Mouse (Mus musculus) liver, embryonic 12.5 days (tissue): ENCODE data around the gene Car15. TPM values are rescaled to one million over a fixed set of nuclear protein-coding genes. Genes with fewer than 3 reads are reported as not detected.

Experiments used
- ATAC-seq: fragments of 200-750 bp; cut with Nextera tagmentation; 2 replicates; pipeline ENCODE4 v1.8.0; 2017; ENCODE audit warnings: moderate number of reproducible peaks, mild to moderate bottlenecking, moderate library complexity
- H3K27ac ChIP-seq: fragments of 300-500 bp; sonication (generic); 2 replicates; pipeline ENCODE4 v1.5.1; 2016; ENCODE audit warnings: mild to moderate bottlenecking
- H3K27me3 ChIP-seq: fragments of 300-500 bp; sonication (generic); replicated peaks from 2 replicates; pipeline ENCODE4 v1.6.1; 2016; ENCODE audit warnings: mild to moderate bottlenecking, moderate library complexity
- H3K36me3 ChIP-seq: fragments of 300-500 bp; sonication (generic); 2 replicates; pipeline ENCODE4 v1.6.1; 2016; ENCODE audit warnings: mild to moderate bottlenecking, moderate library complexity
- H3K4me1 ChIP-seq: fragments of 300-500 bp; sonication (generic); 2 replicates; pipeline ENCODE4 v1.6.1; 2016
- H3K4me2 ChIP-seq: fragments of 300-500 bp; sonication (generic); 2 replicates; pipeline ENCODE4 v1.6.1; 2016; ENCODE audit warnings: mild to moderate bottlenecking, moderate library complexity
- H3K4me3 ChIP-seq: fragments of 300-500 bp; sonication (generic); 2 replicates; pipeline ENCODE4 v1.5.1; 2016; ENCODE audit warnings: mild to moderate bottlenecking, moderate library complexity
- H3K9ac ChIP-seq: fragments of 300-500 bp; sonication (generic); 2 replicates; pipeline ENCODE4 v1.6.1; 2016; ENCODE audit warnings: mild to moderate bottlenecking, moderate library complexity
- H3K9me3 ChIP-seq: fragments of 300-500 bp; sonication (generic); replicated peaks from 2 replicates; pipeline ENCODE4 v1.6.1; 2016; ENCODE audit warnings: mild to moderate bottlenecking, moderate library complexity
- WGBS: fragments of 180-500 bp; shearing (Covaris S2); methylation state at CpG from one replicate; pipeline ENCODE4 v1.1.7; 2016; ENCODE audit not compliant: insufficient replicate concordance; 5-methylcytosine and 5-hydroxymethylcytosine counted together
- polyA plus RNA-seq: library from polyadenylated mRNA; unstranded; fragments of >200 nt; fragmentation: Nextera tagmentation; extraction: Ambion mirVana; gene quantifications from 2 replicates; pipeline ENCODE4 v1.2.1, GENCODE M21; 2016

Car15 gene
- polyA plus RNA-seq, 1 experiment from 2014 or later, result 0.58 TPM

DNA sequence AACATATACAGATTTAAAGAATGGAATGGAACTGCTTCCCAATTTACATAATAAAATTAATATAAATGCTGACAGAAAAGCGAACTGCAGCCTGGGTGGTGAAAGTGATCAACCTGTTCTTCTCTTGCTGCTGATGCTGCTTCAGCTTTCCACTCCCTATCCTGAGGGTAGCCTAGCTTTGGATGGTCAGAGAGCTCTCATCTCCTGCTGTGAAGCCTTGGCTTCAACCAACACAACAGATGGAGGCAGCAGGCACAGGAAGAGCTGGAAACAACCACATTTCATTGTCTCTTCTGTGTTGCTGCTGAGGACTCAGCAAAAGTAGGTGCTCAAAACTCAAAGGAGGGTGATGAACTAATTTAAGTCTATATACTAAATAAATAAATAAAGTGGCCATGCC is 13.7 kb upstream of the Car15 start:
- Histone ChIP-seq H3K9me3 (no peaks in the 10 kb centered on the region), H3K4me1 (no peaks in the 10 kb centered on the region), H3K4me3 (no peak overlapping the region), H3K9ac (no peak overlapping the region), H3K27me3 (no peaks in the 10 kb centered on the region), H3K27ac (no peak overlapping the region), H3K36me3 (peaks cover 92% of the 10 kb centered on the region), H3K4me2 (no peak overlapping the region)
- ATAC-seq, result no peak
- WGBS, result 84% methylated on average over 1 of the region's 1 CpGs

GRCm38 (mm10) chr16:17851331-17851730 is 13.2 kb upstream of the Car15 start:
- Histone ChIP-seq H3K9me3 (no peaks in the 10 kb centered on the region), H3K27me3 (no peaks in the 10 kb centered on the region), H3K4me3 (no peak overlapping the region), H3K4me2 (no peak overlapping the region), H3K4me1 (no peaks in the 10 kb centered on the region), H3K27ac (no peak overlapping the region), H3K36me3 (peaks cover 91% of the 10 kb centered on the region), H3K9ac (no peak overlapping the region)
- 87% methylated on average over 5 of the region's 5 CpGs for WGBS
- ATAC-seq, result no peak

- no peak for ATAC-seq
Measured at GRCm38 (mm10) chr16:17849486-17849885, 11.3 kb upstream of the Car15 start.

DNA sequence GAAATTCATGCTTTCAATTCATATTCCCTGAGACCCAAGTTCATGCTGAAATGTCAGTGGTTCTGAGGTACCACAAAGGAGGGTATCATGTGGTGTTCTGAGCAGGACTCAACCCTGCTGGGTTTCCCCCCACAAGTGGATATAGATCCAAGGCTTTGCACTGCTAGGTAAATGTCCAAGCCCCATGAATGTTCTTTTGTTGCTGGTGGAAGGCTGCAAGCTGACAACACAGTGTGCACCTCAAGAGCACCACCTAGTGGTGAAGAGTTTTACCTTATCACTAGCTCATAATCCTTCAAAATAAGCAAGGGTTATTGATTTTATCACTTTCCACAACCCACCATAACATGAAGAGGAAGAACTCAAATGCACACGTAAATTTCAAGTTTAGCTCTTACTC is 10.8 kb upstream of the Car15 start:
- Histone ChIP-seq H3K9ac (no peak overlapping the region), H3K4me3 (no peak overlapping the region), H3K4me1 (no peaks in the 10 kb centered on the region), H3K27me3 (no peaks in the 10 kb centered on the region), H3K27ac (no peak overlapping the region), H3K36me3 (peaks cover 93% of the 10 kb centered on the region), H3K4me2 (no peak overlapping the region), H3K9me3 (no peaks in the 10 kb centered on the region)
- WGBS, result 15% methylated on average over 1 of the region's 1 CpGs
- no peak for ATAC-seq

More at GRCm38 (mm10) chr16:17849486-17849885, 11.3 kb upstream of the Car15 start:
- Histone ChIP-seq H3K27me3 (no peaks in the 10 kb centered on the region), H3K36me3 (peaks cover 93% of the 10 kb centered on the region), H3K4me3 (no peak overlapping the region), H3K27ac (no peak overlapping the region), H3K9ac (no peak overlapping the region), H3K9me3 (no peaks in the 10 kb centered on the region), H3K4me1 (no peaks in the 10 kb centered on the region), H3K4me2 (no peak overlapping the region)
- WGBS, result 74% methylated on average over 6 of the region's 6 CpGs

GRCm38 (mm10) chr16:17848431-17848830 is 10.3 kb upstream of the Car15 start:
- 87% methylated on average over 6 of the region's 6 CpGs for WGBS
- H3K9me3 ChIP-seq, result no peaks in the 10 kb centered on the region
- no peak overlapping the region for H3K4me2 ChIP-seq
- no peak overlapping the region for H3K9ac ChIP-seq
- H3K4me1 ChIP-seq, result no peaks in the 10 kb centered on the region
- H3K36me3 ChIP-seq, result peaks cover 94% of the 10 kb centered on the region
- no peak overlapping the region for H3K4me3 ChIP-seq
- no peak overlapping the region for H3K27ac ChIP-seq
- no peaks in the 10 kb centered on the region for H3K27me3 ChIP-seq
- ATAC-seq, result no peak

DNA sequence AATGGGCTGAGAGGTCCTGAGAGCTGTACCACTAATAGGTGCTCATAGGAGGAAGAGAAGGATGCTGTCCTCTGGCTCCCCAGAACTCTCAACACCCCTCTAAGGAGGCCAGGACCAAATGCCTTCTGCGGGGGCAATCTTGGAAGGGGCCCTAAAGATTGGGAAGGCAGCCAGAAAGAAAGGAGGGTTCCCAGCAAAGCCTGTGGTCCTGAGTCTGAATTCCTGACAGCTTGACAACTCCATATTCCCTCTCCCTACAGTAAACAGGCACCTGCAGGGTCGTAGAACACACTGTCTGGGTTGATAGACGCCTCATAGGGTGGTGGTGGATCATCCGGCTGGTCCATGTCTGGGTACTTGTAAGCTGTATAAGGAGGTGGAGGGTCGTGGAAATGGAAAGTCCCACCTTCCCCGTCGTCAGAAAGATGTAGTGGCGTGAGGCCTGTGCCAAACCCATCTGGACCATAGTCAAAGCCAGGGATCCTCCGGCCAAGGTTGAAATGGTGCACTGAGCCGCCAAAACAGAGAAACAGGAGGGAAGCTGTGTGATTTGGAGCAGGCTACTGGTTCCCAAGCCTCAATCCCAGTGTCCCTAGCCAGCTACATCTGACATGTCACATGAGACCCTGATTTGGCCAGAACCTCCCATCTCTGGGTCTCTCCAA is 5.7 kb upstream of the Car15 start:
- H3K27ac ChIP-seq, result no peak overlapping the region
- H3K4me3 ChIP-seq, result no peak overlapping the region
- no peaks in the 10 kb centered on the region for H3K4me1 ChIP-seq
- no peaks in the 10 kb centered on the region for H3K9me3 ChIP-seq
- peaks cover 85% of the 10 kb centered on the region for H3K36me3 ChIP-seq
- H3K4me2 ChIP-seq, result no peak overlapping the region
- H3K27me3 ChIP-seq, result no peaks in the 10 kb centered on the region
- no peak for ATAC-seq
- WGBS, result 80% methylated on average over 10 of the region's 10 CpGs
- H3K9ac ChIP-seq, result no peak overlapping the region

DNA sequence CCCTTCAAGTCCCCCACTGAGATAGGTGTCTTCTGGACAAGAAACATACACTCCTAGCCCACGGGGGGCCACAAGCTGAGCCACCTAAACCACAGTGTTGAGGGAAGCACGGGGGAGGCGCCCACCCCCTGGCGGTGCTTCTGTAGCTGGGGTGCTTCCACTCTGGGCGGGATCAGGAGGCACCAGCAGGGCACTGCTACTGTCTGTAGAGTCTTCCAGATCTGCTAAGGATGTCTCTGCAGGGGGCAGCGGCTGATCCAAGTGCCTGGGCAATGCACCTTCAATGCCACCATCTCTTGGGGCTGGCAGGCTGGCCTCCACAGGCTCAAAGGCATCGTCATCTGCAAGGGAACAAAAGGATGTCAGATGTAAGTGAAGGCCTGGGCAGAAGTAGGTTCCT is 4.3 kb upstream of the Car15 start:
- peaks cover 71% of the 10 kb centered on the region for H3K36me3 ChIP-seq
- no peak overlapping the region for H3K9ac ChIP-seq
- no peak overlapping the region for H3K27ac ChIP-seq
- H3K27me3 ChIP-seq, result peaks cover 10% of the 10 kb centered on the region
- no peaks in the 10 kb centered on the region for H3K4me1 ChIP-seq
- WGBS, result 80% methylated on average over 7 of the region's 7 CpGs
- H3K4me2 ChIP-seq, result no peak overlapping the region
- H3K4me3 ChIP-seq, result no peak overlapping the region
- H3K9me3 ChIP-seq, result no peaks in the 10 kb centered on the region
- no peak for ATAC-seq

DNA sequence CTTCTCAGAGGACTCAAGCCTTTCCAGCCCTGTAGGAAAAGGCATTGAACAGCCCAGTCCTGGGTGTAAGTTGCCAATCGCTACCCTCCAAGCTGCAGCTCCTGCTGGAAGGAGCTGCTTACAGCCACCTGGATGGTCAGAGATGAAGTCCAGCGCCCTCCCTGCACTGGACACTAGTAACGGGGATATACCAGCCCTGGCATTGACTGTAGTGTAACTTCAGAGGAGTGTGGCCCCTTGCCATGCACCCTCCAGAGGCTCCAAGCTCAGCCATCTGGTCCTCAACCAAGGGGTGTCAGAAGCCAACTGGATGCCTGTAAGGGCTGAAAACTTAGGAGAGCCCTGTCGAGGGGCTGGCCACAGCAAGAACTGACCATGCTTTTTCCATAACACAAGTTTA is 1.8 kb upstream of the Car15 start:
- ATAC-seq, result no peak
- no peak overlapping the region for H3K4me3 ChIP-seq
- H3K4me2 ChIP-seq, result no peak overlapping the region
- no peaks in the 10 kb centered on the region for H3K4me1 ChIP-seq
- H3K9me3 ChIP-seq, result no peaks in the 10 kb centered on the region
- peaks cover 47% of the 10 kb centered on the region for H3K36me3 ChIP-seq
- H3K27me3 ChIP-seq, result peaks cover 34% of the 10 kb centered on the region
- 75% methylated on average over 4 of the region's 4 CpGs for WGBS
- H3K27ac ChIP-seq, result no peak overlapping the region
- H3K9ac ChIP-seq, result no peak overlapping the region

DNA sequence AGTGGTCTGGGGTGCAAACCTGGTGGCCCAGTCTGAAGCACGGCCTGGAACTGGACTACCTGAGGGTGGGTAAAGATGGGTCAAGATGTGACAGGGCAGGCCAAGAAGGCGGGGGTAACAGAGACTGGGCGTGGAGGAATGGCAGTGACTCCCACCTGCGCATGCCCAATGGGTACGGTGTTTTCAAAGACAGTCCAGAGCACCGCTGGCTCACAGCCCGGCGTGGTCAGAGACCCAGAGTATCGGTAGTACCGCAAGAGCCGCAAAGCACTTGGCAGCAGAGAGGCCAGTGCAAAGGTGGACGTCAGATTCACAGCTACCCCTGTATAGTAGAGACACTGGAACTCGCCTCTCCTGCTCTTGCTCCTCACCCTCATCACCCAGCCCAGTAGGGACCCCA is 2.7 kb downstream of the Car15 start:
- Histone ChIP-seq H3K9me3 (no peaks in the 10 kb centered on the region), H3K4me3 (no peak overlapping the region), H3K36me3 (peaks cover 2% of the 10 kb centered on the region), H3K27me3 (peaks cover 79% of the 10 kb centered on the region), H3K9ac (no peak overlapping the region), H3K4me2 (no peak overlapping the region), H3K27ac (no peak overlapping the region), H3K4me1 (peaks cover 19% of the 10 kb centered on the region)
- 39% methylated on average over 13 of the region's 13 CpGs for WGBS
- ATAC-seq, result no peak

- no peak overlapping the region for H3K9ac ChIP-seq
- ATAC-seq, result no peak
- H3K4me1 ChIP-seq, result peaks cover 19% of the 10 kb centered on the region
- no peaks in the 10 kb centered on the region for H3K36me3 ChIP-seq
- no peak overlapping the region for H3K27ac ChIP-seq
- no peak overlapping the region for H3K4me3 ChIP-seq
- 36% methylated on average over 7 of the region's 7 CpGs for WGBS
- peaks cover 89% of the 10 kb centered on the region for H3K27me3 ChIP-seq
- H3K4me2 ChIP-seq, result peak overlapping the region; percentile 74; the same call in 1 of the 2 replicates
- H3K9me3 ChIP-seq, result no peaks in the 10 kb centered on the region
Measured at GRCm38 (mm10) chr16:17834543-17834942, 3.6 kb downstream of the Car15 start.

DNA sequence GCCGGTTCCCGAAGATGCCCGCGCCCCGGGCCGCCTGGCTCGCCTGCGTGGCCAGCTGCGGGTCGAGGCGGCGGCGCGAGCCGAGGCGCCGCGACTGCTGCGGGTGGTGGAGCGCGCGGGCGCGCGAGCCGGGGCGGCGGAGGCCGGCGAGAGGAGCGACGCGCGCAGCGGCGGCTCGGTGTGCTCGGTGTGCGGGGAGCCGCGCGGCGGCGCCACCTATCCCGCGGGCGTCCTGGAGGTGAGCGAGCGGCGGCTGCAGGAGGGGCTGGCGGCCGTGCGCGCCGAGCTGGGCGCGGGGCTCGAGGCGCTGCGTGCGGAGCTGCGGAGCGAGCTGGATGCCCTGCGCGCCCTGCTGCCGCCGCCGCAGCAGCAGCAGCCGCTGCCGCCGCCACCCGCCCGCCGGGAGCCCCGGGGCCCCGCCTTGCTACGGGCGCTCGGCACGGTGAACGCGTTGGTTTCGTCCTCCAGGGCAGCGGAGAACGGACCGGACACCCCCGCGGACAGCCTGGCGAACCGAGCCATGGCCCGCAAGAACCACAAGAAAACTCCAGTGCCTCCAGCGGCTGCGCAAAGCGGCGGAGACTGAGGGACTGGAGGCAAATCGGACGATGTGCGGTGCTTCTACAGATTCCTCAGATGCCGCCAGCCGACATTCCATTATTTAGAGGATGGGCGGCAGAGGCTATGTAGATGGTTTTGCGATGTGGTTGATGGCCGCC is 4.3 kb downstream of the Car15 start:
- peak overlapping the region; percentile 55 for H3K4me3 ChIP-seq
- H3K9ac ChIP-seq, result no peak overlapping the region
- H3K9me3 ChIP-seq, result no peaks in the 10 kb centered on the region
- peak overlapping the region; percentile 74 for H3K4me2 ChIP-seq
- ATAC-seq, result no peak
- 2% methylated on average over 96 of the region's 103 CpGs for WGBS
- H3K36me3 ChIP-seq, result no peaks in the 10 kb centered on the region
- H3K4me1 ChIP-seq, result peaks cover 19% of the 10 kb centered on the region
- H3K27me3 ChIP-seq, result peaks cover 96% of the 10 kb centered on the region
- H3K27ac ChIP-seq, result no peak overlapping the region

DNA sequence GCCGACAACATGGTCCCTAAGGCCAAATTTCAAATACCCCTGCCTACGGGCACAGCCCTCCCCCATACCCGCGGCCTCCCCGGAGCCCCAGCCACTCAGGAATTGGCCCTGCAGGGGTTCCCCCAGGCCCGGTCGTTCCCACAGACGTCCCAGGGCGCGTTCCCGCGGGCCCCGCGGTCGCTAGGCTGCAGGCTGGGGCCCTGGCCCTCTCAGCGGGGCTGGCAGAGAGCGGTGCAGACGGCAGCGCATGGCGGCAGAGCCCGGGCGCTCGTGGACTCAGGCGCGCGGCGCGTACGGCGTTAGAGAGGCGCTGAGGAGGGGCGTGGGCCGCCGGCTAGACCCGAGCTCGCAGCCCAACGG is 4.9 kb downstream of the Car15 start:
- Histone ChIP-seq H3K27ac (no peak overlapping the region), H3K9me3 (no peaks in the 10 kb centered on the region), H3K4me1 (peaks cover 19% of the 10 kb centered on the region), H3K36me3 (no peaks in the 10 kb centered on the region), H3K9ac (no peak overlapping the region; the same call in 1 of the 2 replicates), H3K4me2 (peak overlapping the region; percentile 74), H3K27me3 (peaks cover 100% of the 10 kb centered on the region), H3K4me3 (peak overlapping the region; percentile 55)
- no peak for ATAC-seq
- WGBS, result 2% methylated on average over 37 of the region's 37 CpGs
